Mouse (Mus musculus): ENCODE results near the gene Gm15013. TPM values are rescaled to one million over a fixed set of nuclear protein-coding genes. Genes with fewer than 3 reads are reported as not detected.
"Not testable (repeated sequence)": the region's sequence is repeated elsewhere in the genome, so short reads cannot be mapped to it uniquely, and the experiment has no call there.

Gm15013 gene
- not detected in 2 replicates for polyA plus RNA-seq (2012; rRNA removed)

- TF ChIP-seq POLR2A (IDR thresholded peaks at IDR 0.05; ENCODE audit: borderline replicate concordance, insufficient read depth, low read length) (no peak), CTCF (IDR thresholded peaks at IDR 0.05; ENCODE audit: borderline replicate concordance, insufficient read depth, low read depth, low read length) (no peak)
- Histone ChIP-seq H3K27ac (ENCODE audit: insufficient read depth, low read length) (no peak within 1 kb of the TSS), H3K27me3 (ENCODE audit: control insufficient read depth, insufficient read depth, low read length) (no peaks in the 10 kb centered on the region), H3K4me3 (replicated peaks; ENCODE audit: insufficient read depth, low read depth, low read length) (no peak within 1 kb of the TSS), H3K4me1 (ENCODE audit: control insufficient read depth, insufficient read depth, low read length) (no peaks in the 10 kb centered on the region)
- no peak for DNase-seq
- WGBS, result 94% methylated on average over 8 of the region's 8 CpGs
These were observed at the start of gene Gm15013 for GRCm38 (mm10) chrX:139714381-139714780. Gene Gm15013, minus strand, starts transcription at chrX:139714481.

- no peak overlapping the region for H3K4me3 ChIP-seq (replicated peaks; ENCODE audit: insufficient read depth, low read depth, low read length)
- peak in 1 of 2 experiments; percentile 4 for DNase-seq
- WGBS, result 94% methylated on average over 2 of the region's 2 CpGs
- no peak overlapping the region for H3K27ac ChIP-seq (ENCODE audit: insufficient read depth, low read length)
- H3K27me3 ChIP-seq (ENCODE audit: control insufficient read depth, insufficient read depth, low read length), result no peaks in the 10 kb centered on the region
- no peaks in the 10 kb centered on the region for H3K4me1 ChIP-seq (ENCODE audit: control insufficient read depth, insufficient read depth, low read length)
- no peak for TF ChIP-seq POLR2A (IDR thresholded peaks at IDR 0.05; ENCODE audit: borderline replicate concordance, insufficient read depth, low read length)
- no peak for TF ChIP-seq CTCF (IDR thresholded peaks at IDR 0.05; ENCODE audit: borderline replicate concordance, insufficient read depth, low read depth, low read length)
These were observed 48.3 kb upstream of the Gm15013 start for GRCm38 (mm10) chrX:139762546-139762945.

- not testable (repeated sequence) for H3K27ac ChIP-seq (ENCODE audit: insufficient read depth, low read length); H3K4me1 ChIP-seq (ENCODE audit: control insufficient read depth, insufficient read depth, low read length); DNase-seq; H3K27me3 ChIP-seq (ENCODE audit: control insufficient read depth, insufficient read depth, low read length); H3K4me3 ChIP-seq (replicated peaks; ENCODE audit: insufficient read depth, low read depth, low read length)
- 34% methylated on average over 3 of the region's 3 CpGs for WGBS
These were observed 44.4 kb upstream of the Gm15013 start for GRCm38 (mm10) chrX:139758634-139759033.

GRCm38 (mm10) chrX:139751855-139752254, 37.6 kb upstream of the Gm15013 start:
- WGBS, result 3% methylated on average over 1 of the region's 1 CpGs
- Histone ChIP-seq H3K27ac (ENCODE audit: insufficient read depth, low read length) (no peak overlapping the region), H3K27me3 (ENCODE audit: control insufficient read depth, insufficient read depth, low read length) (no peaks in the 10 kb centered on the region), H3K4me1 (ENCODE audit: control insufficient read depth, insufficient read depth, low read length) (no peaks in the 10 kb centered on the region), H3K4me3 (replicated peaks; ENCODE audit: insufficient read depth, low read depth, low read length) (no peak overlapping the region)
- no peak for TF ChIP-seq POLR2A (IDR thresholded peaks at IDR 0.05; ENCODE audit: borderline replicate concordance, insufficient read depth, low read length)
- TF ChIP-seq CTCF (IDR thresholded peaks at IDR 0.05; ENCODE audit: borderline replicate concordance, insufficient read depth, low read depth, low read length), result peak; percentile 63
- DNase-seq, result peak; percentile 21 to 41

GRCm38 (mm10) chrX:139737066-139737465, 22.8 kb upstream of the Gm15013 start:
- Histone ChIP-seq H3K27me3 (ENCODE audit: control insufficient read depth, insufficient read depth, low read length) (no peaks in the 10 kb centered on the region), H3K4me3 (replicated peaks; ENCODE audit: insufficient read depth, low read depth, low read length) (no peak overlapping the region), H3K27ac (ENCODE audit: insufficient read depth, low read length) (no peak overlapping the region), H3K4me1 (ENCODE audit: control insufficient read depth, insufficient read depth, low read length) (no peaks in the 10 kb centered on the region)
- no peak for DNase-seq
- 84% methylated on average over 5 of the region's 5 CpGs for WGBS
- TF ChIP-seq POLR2A (IDR thresholded peaks at IDR 0.05; ENCODE audit: borderline replicate concordance, insufficient read depth, low read length), result no peak
- no peak for TF ChIP-seq CTCF (IDR thresholded peaks at IDR 0.05; ENCODE audit: borderline replicate concordance, insufficient read depth, low read depth, low read length)

- H3K4me1 ChIP-seq (ENCODE audit: control insufficient read depth, insufficient read depth, low read length), result no peaks in the 10 kb centered on the region
- DNase-seq, result no peak
- H3K27ac ChIP-seq (ENCODE audit: insufficient read depth, low read length), result no peak overlapping the region
- H3K27me3 ChIP-seq (ENCODE audit: control insufficient read depth, insufficient read depth, low read length), result no peaks in the 10 kb centered on the region
- no peak overlapping the region for H3K4me3 ChIP-seq (replicated peaks; ENCODE audit: insufficient read depth, low read depth, low read length)
- TF ChIP-seq CTCF (IDR thresholded peaks at IDR 0.05; ENCODE audit: borderline replicate concordance, insufficient read depth, low read depth, low read length) (no peak), POLR2A (IDR thresholded peaks at IDR 0.05; ENCODE audit: borderline replicate concordance, insufficient read depth, low read length) (no peak)
- 92% methylated on average over 3 of the region's 3 CpGs for WGBS
These were observed 16.3 kb upstream of the Gm15013 start for GRCm38 (mm10) chrX:139730541-139730940.

GRCm38 (mm10) chrX:139722350-139722749, 8.1 kb upstream of the Gm15013 start:
- H3K27ac ChIP-seq (ENCODE audit: insufficient read depth, low read length), result no peak overlapping the region
- no peak for DNase-seq
- TF ChIP-seq POLR2A (IDR thresholded peaks at IDR 0.05; ENCODE audit: borderline replicate concordance, insufficient read depth, low read length) (no peak), CTCF (IDR thresholded peaks at IDR 0.05; ENCODE audit: borderline replicate concordance, insufficient read depth, low read depth, low read length) (no peak)
- WGBS, result 91% methylated on average over 2 of the region's 2 CpGs
- H3K4me3 ChIP-seq (replicated peaks; ENCODE audit: insufficient read depth, low read depth, low read length), result no peak overlapping the region
- H3K27me3 ChIP-seq (ENCODE audit: control insufficient read depth, insufficient read depth, low read length), result no peaks in the 10 kb centered on the region
- H3K4me1 ChIP-seq (ENCODE audit: control insufficient read depth, insufficient read depth, low read length), result no peaks in the 10 kb centered on the region

- peak; percentile 78 to 91 for DNase-seq
- 4% methylated on average over 43 of the region's 43 CpGs for WGBS
- TF ChIP-seq CTCF (IDR thresholded peaks at IDR 0.05; ENCODE audit: borderline replicate concordance, insufficient read depth, low read depth, low read length), result no peak
- TF ChIP-seq POLR2A (IDR thresholded peaks at IDR 0.05; ENCODE audit: borderline replicate concordance, insufficient read depth, low read length), result no peak
- H3K4me3 ChIP-seq (replicated peaks; ENCODE audit: insufficient read depth, low read depth, low read length), result peak within 1 kb of the TSS; percentile 98
- no peaks in the 10 kb centered on the region; the same call in 1 of the 2 replicates for H3K27me3 ChIP-seq (ENCODE audit: control insufficient read depth, insufficient read depth, low read length)
- H3K27ac ChIP-seq (ENCODE audit: insufficient read depth, low read length), result peak within 1 kb of the TSS; percentile 46
- no peaks in the 10 kb centered on the region for H3K4me1 ChIP-seq (ENCODE audit: control insufficient read depth, insufficient read depth, low read length)
These were observed 29.2 kb downstream of the Gm15013 start, which contains the start of gene Tbc1d8b for GRCm38 (mm10) chrX:139684775-139685695. Gene Tbc1d8b, plus strand, starts transcription at chrX:139684996.
